Comparison of ENCODE assay signal across 14 mouse cellular contexts in genomic region chr5:32608516-32608915, GRCm38 (mm10). TPM values are rescaled to one million over a fixed set of nuclear protein-coding genes. Genes with fewer than 3 reads are reported as not detected.
DNase-seq lines count a peak whose midpoint lies in the region; ATAC-seq and TF ChIP-seq lines count a peak whose summit lies in the region.
"Had no signal": no experiment of that assay in that cellular context is flagged by ENCODE, and none has a peak within 500 bp of the region (broad histone marks: within the 10 kb centered on the region; RNA-seq: fewer than 3 reads in every experiment).

No protein-coding gene starts in this region.

- DNase-seq in gastrocnemius, adult 2 months = no peak
- DNase-seq in gastrocnemius, postnatal 10 days = no peak
- DNase-seq in kidney, adult 2 months = peak; percentile 8
- no peak for DNase-seq in kidney, postnatal 25 days
- DNase-seq in lung, embryonic 14.5 days = peak; percentile 34
- DNase-seq in lung, adult 2 months = no peak
- DNase-seq in lung, postnatal 4 days = peak; percentile 16 to 30
- DNase-seq: cerebellum, adult 11 months; cerebellum, postnatal 36 days; thymus, adult 2 months had no signal

- no peak for TF ChIP-seq POLR2A in kidney, adult 2 months (IDR thresholded peaks at IDR 0.05; ENCODE audit: low read depth, low read length)
- TF ChIP-seq POLR2A in lung, adult 2 months (IDR thresholded peaks at IDR 0.05; ENCODE audit: borderline replicate concordance, extremely low read depth, low read depth, low read length) = no peak

- H3K9ac ChIP-seq in lung, embryonic 14.5 days = no peak overlapping the region
- no peak overlapping the region for H3K9ac ChIP-seq in forebrain, embryonic 16.5 days (replicated peaks; ENCODE audit: low read depth, low read length)
- H3K9ac ChIP-seq: embryonic facial prominence, embryonic 12.5 days; liver, embryonic 14.5 days had no signal

- H3K4me1 ChIP-seq in kidney, adult 2 months (ENCODE audit: control insufficient read depth, insufficient read depth, low read length) = no peaks in the 10 kb centered on the region
- 0 out of 2 replicates have a peak, but pooled peaks cover 3% of the 10 kb centered on the region for H3K4me1 ChIP-seq in lung, embryonic 14.5 days (ENCODE audit: insufficient read depth)
- H3K4me1 ChIP-seq in lung, adult 2 months (ENCODE audit: control insufficient read depth, insufficient read depth, low read length) = peaks cover 7% of the 10 kb centered on the region
- peaks cover 3% of the 10 kb centered on the region; the same call in 1 of the 2 replicates for H3K4me1 ChIP-seq in forebrain, embryonic 16.5 days (replicated peaks; ENCODE audit: control insufficient read depth, insufficient read depth, low read length)
- H3K4me1 ChIP-seq: embryonic facial prominence, embryonic 12.5 days had no signal

- 47% methylated on average over 4 of the region's 4 CpGs for WGBS in kidney, adult 2 months
- 78% methylated on average over 4 of the region's 4 CpGs for WGBS in lung, embryonic 14.5 days
- 58% methylated on average over 4 of the region's 4 CpGs for WGBS in lung, adult 2 months
- 87% methylated on average over 4 of the region's 4 CpGs for WGBS in forebrain, embryonic 16.5 days

- no peaks in the 10 kb centered on the region for H3K27me3 ChIP-seq in kidney, adult 2 months (replicated peaks; ENCODE audit: control insufficient read depth, insufficient read depth, low read length)
- no peaks in the 10 kb centered on the region for H3K27me3 ChIP-seq in lung, embryonic 14.5 days (ENCODE audit: insufficient read depth, low read length)
- no peaks in the 10 kb centered on the region for H3K27me3 ChIP-seq in forebrain, embryonic 16.5 days (replicated peaks; ENCODE audit: control insufficient read depth, insufficient read depth, low read length)
- H3K27me3 ChIP-seq: embryonic facial prominence, embryonic 12.5 days had no signal

- H3K9me3 ChIP-seq in lung, embryonic 14.5 days (ENCODE audit: low read depth, low read length) = no peaks in the 10 kb centered on the region
- H3K9me3 ChIP-seq in forebrain, embryonic 16.5 days (ENCODE audit: control insufficient read depth, low read length) = no peaks in the 10 kb centered on the region
- H3K9me3 ChIP-seq: embryonic facial prominence, embryonic 12.5 days; forebrain, embryonic 10.5 days had no signal

- no peaks in the 10 kb centered on the region for H3K36me3 ChIP-seq in kidney, adult 2 months (ENCODE audit: control insufficient read depth, insufficient read depth, low read length)
- no peaks in the 10 kb centered on the region for H3K36me3 ChIP-seq in lung, embryonic 14.5 days (ENCODE audit: insufficient read depth)
- H3K36me3 ChIP-seq in forebrain, embryonic 16.5 days (ENCODE audit: control insufficient read depth, insufficient read depth) = no peaks in the 10 kb centered on the region
- H3K36me3 ChIP-seq: embryonic facial prominence, embryonic 12.5 days; forebrain, embryonic 10.5 days had no signal

- intact Hi-C loops in gastrocnemius, adult 2 months (cut with DNase I) = no loop called here

- no peak overlapping the region for H3K4me2 ChIP-seq in lung, embryonic 14.5 days
- H3K4me2 ChIP-seq in forebrain, embryonic 16.5 days (ENCODE audit: low read length) = no peak overlapping the region
- H3K4me2 ChIP-seq: embryonic facial prominence, embryonic 12.5 days had no signal

- peak overlapping the region; percentile 76 for H3K27ac ChIP-seq in gastrocnemius, adult 2 months
- peak overlapping the region; percentile 73; the same call in 1 of the 2 replicates for H3K27ac ChIP-seq in kidney, adult 2 months (ENCODE audit: insufficient read depth, low read depth, low read length)
- H3K27ac ChIP-seq in lung, embryonic 14.5 days (ENCODE audit: low read depth) = peak overlapping the region; percentile 12
- no peak overlapping the region for H3K27ac ChIP-seq in forebrain, embryonic 16.5 days (ENCODE audit: low read length)
- H3K27ac ChIP-seq: embryonic facial prominence, embryonic 12.5 days; forebrain, embryonic 10.5 days; liver, embryonic 14.5 days had no signal

- no peak for ATAC-seq in lung, embryonic 14.5 days (ENCODE audit: insufficient read depth)
- ATAC-seq in forebrain, embryonic 16.5 days = no peak

- TF ChIP-seq CTCF in gastrocnemius, adult 2 months (IDR thresholded peaks at IDR 0.05) = no peak
- no peak for TF ChIP-seq CTCF in kidney, adult 2 months (conservative IDR thresholded peaks at IDR 0.05; ENCODE audit: insufficient read depth, insufficient read length, low read depth, low read length)
- TF ChIP-seq CTCF in lung, embryonic 14.5 days (IDR thresholded peaks at IDR 0.05; ENCODE audit: low read depth) = no peak
- no peak for TF ChIP-seq CTCF in lung, adult 2 months (IDR thresholded peaks at IDR 0.05; ENCODE audit: insufficient read depth, low read length)

- peak overlapping the region; percentile 28; the same call in 1 of the 2 replicates for H3K4me3 ChIP-seq in gastrocnemius, adult 2 months
- H3K4me3 ChIP-seq in kidney, adult 2 months (ENCODE audit: insufficient read depth, low read depth, low read length) = no peak overlapping the region
- no peak overlapping the region for H3K4me3 ChIP-seq in lung, embryonic 14.5 days (ENCODE audit: low read depth, low read length)
- no peak overlapping the region for H3K4me3 ChIP-seq in lung, adult 2 months (replicated peaks; ENCODE audit: extremely low read depth, low read depth, low read length)
- no peak overlapping the region for H3K4me3 ChIP-seq in forebrain, embryonic 16.5 days (replicated peaks; ENCODE audit: low read length)
- H3K4me3 ChIP-seq: embryonic facial prominence, embryonic 12.5 days; forebrain, embryonic 10.5 days had no signal

RNA-seq across cellular contexts. Expression of gene Yes1, which starts 2.5 kb away (rescaled TPM):
- 1 to 10 TPM; 9.1 to 9.8 TPM for total RNA-seq in gastrocnemius, adult 2 months (2021)
- 10 to 100 TPM; 18.6 to 23.6 TPM for total RNA-seq in gastrocnemius, postnatal 10 days (2021)
- 2.6 and 3.1 TPM in 2 replicates for polyA plus RNA-seq in kidney, adult 2 months (2012; rRNA removed)
- polyA plus RNA-seq in lung, embryonic 14.5 days (2014; fragmentation: Nextera tagmentation; extraction: Ambion mirVana) = 47.1 and 49.7 TPM in 2 replicates
- polyA plus RNA-seq in lung, adult 2 months (2012; rRNA removed) = 3.6 and 4.6 TPM in 2 replicates
- 20.6 and 23.8 TPM in 2 replicates for polyA plus RNA-seq in forebrain, embryonic 16.5 days (2015; fragmentation: Nextera tagmentation; extraction: Ambion mirVana)

Comparison
In these comparisons a context has a peak if more than half of its experiments do, and no peak if none do; other contexts are left out.
1. DNase-seq: peak in kidney, adult 2 months (single experiment), lung, embryonic 14.5 days (single experiment) and lung, postnatal 4 days (2 of 2); none in gastrocnemius, adult 2 months (single experiment), gastrocnemius, postnatal 10 days (single experiment), kidney, postnatal 25 days (0 of 2) and lung, adult 2 months (single experiment).